Mouse (Mus musculus) thymus, adult 2 months (tissue): ENCODE data around the gene Nomo1.

Experiments
- CTCF ChIP-seq: fragments of 200-500 bp; IDR thresholded peaks from 2 replicates; pipeline ENCODE4 v1.5.1; 2012; ENCODE audit warnings: mild to moderate bottlenecking, control low read depth, low read length, moderate library complexity, borderline replicate concordance; ENCODE audit not compliant: control insufficient read depth, poor library complexity, insufficient read depth; ENCODE audit errors: extremely low read depth
- POLR2A ChIP-seq: fragments of 200-500 bp; IDR thresholded peaks from 2 replicates; pipeline ENCODE4 v1.6.1; 2012; ENCODE audit warnings: mild to moderate bottlenecking, low read length, control low read depth, moderate library complexity; ENCODE audit not compliant: control insufficient read depth, poor library complexity, insufficient read depth; ENCODE audit errors: extremely low read depth

DNA sequence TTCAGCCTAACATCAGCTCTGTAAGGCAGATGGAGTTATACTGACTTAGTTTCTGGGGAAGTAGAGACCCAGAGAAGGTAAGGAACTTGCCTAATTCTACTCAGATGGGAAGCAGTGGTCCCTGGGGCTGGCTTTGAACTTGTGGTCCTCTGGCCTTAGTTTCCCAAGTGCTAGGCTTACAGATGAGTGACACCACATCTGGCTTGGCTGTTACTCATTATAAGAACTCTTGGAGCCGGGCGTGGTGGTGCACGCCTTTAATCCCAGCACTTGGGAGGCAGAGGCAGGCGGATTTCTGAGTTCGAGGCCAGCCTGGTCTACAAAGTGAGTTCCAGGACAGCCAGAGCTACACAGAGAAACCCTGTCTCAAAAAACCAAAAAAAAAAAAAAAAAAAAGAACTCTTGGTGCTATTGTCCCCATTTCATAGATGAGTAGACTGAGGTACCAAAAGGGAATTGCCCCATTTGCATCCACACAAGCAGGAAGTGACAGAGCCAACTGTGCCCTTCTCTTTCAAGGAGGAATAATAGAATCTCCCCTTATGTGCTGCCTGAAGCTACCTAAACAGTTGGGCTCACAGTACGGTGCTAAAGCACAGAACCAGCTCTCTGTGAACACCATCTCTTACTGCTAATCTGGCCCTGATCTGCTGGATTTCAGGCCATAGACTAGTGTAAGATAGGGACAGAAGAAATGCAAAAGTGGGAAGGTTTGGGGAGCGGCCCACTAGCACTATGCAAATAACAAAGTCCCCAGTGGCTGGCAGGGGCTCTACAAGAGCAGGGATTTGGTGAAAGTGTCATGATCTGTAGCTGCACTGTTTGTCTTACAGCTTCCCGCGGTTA is 4.0 kb upstream of the Nomo1 start:
- no peak for TF ChIP-seq CTCF
- no peak for TF ChIP-seq POLR2A
